Comparison of ENCODE assay signal across 13 mouse cellular contexts in the genomic region with DNA sequence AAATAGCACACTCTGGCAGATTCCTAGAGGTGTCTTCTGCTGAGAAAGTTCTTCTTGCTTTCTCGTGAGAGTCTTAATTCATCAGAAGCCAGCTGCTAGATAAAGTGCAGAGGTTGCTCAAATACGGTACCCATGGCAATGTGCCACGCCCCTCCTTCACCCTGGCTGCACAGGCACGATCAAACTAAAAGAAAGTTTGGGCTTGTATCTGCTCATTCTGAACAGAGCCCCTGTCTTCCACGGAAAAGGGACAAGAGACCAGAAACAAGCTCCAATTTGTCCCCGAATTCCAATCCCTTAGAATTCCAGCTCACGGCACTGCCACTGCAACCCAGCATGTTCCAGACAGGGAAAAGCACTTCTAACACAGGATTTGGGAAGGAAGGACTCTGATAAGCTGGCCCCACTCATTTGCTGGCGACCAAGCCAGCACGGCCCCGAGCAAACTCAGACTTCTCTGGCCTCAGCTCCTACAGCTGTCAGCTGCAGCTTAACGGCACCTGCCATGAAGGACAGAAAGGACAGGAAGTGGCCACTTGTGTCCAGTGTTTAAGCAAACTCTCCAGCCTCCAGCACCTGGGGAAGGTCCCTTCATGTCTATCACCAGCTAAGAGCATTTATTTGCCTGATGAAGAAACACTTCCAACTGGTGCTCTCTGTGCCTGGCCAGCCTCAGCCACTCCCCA. TPM values are rescaled to one million over a fixed set of nuclear protein-coding genes. Genes with fewer than 3 reads are reported as not detected.
DNase-seq lines count a peak whose midpoint lies in the region; ATAC-seq lines count a peak whose summit lies in the region.
"Had no signal": no experiment of that assay in that cellular context is flagged by ENCODE, and none has a peak within 500 bp of the region (broad histone marks: within the 10 kb centered on the region; RNA-seq: fewer than 3 reads in every experiment).

No protein-coding gene starts in this region.

- H3K27me3 ChIP-seq in stomach, embryonic 15.5 days (replicated peaks): peaks cover 6% of the 10 kb centered on the region; the same call in 1 of the 2 replicates
- H3K27me3 ChIP-seq in liver, embryonic 12.5 days (replicated peaks): peaks cover 26% of the 10 kb centered on the region

- intact Hi-C loops in heart, postnatal 25 days (cut with DNase I): no loop called here
- intact Hi-C loops in heart, postnatal 14 days (cut with DNase I): no loop called here

- peak overlapping the region; percentile 57 for H3K27ac ChIP-seq in stomach, embryonic 15.5 days
- no peak overlapping the region for H3K27ac ChIP-seq in liver, embryonic 12.5 days
- H3K27ac ChIP-seq: forebrain, embryonic 12.5 days had no signal

- WGBS in stomach, embryonic 15.5 days: 42% methylated on average over 11 of the region's 11 CpGs
- 57% methylated on average over 11 of the region's 11 CpGs for WGBS in liver, embryonic 12.5 days (ENCODE audit: insufficient replicate concordance)

- no peaks in the 10 kb centered on the region for H3K36me3 ChIP-seq in stomach, embryonic 15.5 days
- no peaks in the 10 kb centered on the region for H3K36me3 ChIP-seq in liver, embryonic 12.5 days
- H3K36me3 ChIP-seq: forebrain, embryonic 12.5 days had no signal

- no peak overlapping the region for H3K9ac ChIP-seq in stomach, embryonic 15.5 days
- H3K9ac ChIP-seq in liver, embryonic 12.5 days: no peak overlapping the region
- H3K9ac ChIP-seq: forebrain, embryonic 12.5 days had no signal

- H3K4me2 ChIP-seq in stomach, embryonic 15.5 days: peak overlapping the region; percentile 25
- H3K4me2 ChIP-seq in liver, embryonic 12.5 days: no peak overlapping the region
- H3K4me2 ChIP-seq: forebrain, embryonic 12.5 days; liver, embryonic 11.5 days had no signal

- no peak for ATAC-seq in stomach, embryonic 15.5 days (ENCODE audit: insufficient read depth, low FRiP score, low read depth)
- ATAC-seq in liver, embryonic 12.5 days: no peak

- peak; percentile 62 to 63 for DNase-seq in heart, adult 18-20 months
- DNase-seq in heart, postnatal 25 days (ENCODE audit: low spot score): no peak
- DNase-seq in heart, postnatal 14 days: peak; percentile 41 to 64
- peak; percentile 53 for DNase-seq in kidney, postnatal 14 days
- no peak for DNase-seq in right cerebral cortex, postnatal 10 days (ENCODE audit: low spot score in 2 of 2)
- DNase-seq in cerebellum, adult 11 months: no peak
- DNase-seq: right cerebral cortex, adult 18-20 months had no signal

- H3K9me3 ChIP-seq in stomach, embryonic 15.5 days: no peaks in the 10 kb centered on the region
- H3K9me3 ChIP-seq in liver, embryonic 12.5 days (replicated peaks): no peaks in the 10 kb centered on the region
- H3K9me3 ChIP-seq: forebrain, embryonic 12.5 days had no signal

- peaks cover 9% of the 10 kb centered on the region for H3K4me1 ChIP-seq in stomach, embryonic 15.5 days
- no peaks in the 10 kb centered on the region for H3K4me1 ChIP-seq in liver, embryonic 12.5 days

- H3K4me3 ChIP-seq in stomach, embryonic 15.5 days (replicated peaks): no peak overlapping the region
- no peak overlapping the region for H3K4me3 ChIP-seq in liver, embryonic 12.5 days
- H3K4me3 ChIP-seq: forebrain, embryonic 12.5 days had no signal

RNA-seq across cellular contexts. Expression of a gene that starts 4.9 kb away (rescaled TPM):
- total RNA-seq in heart, adult 18-20 months (2021): 10 to 100 TPM in 1 of 2 experiments, 1 to 10 TPM in 1; 5.8 to 10.2 TPM
- 10 to 100 TPM in 1 of 2 experiments, 1 to 10 TPM in 1; 3.2 to 10.6 TPM for total RNA-seq in heart, postnatal 25 days (2021)
- total RNA-seq in heart, postnatal 14 days (2021): 1 to 10 TPM; 5.0 to 7.0 TPM
- 8.4 and 13.7 TPM in 2 replicates for polyA plus RNA-seq in stomach, embryonic 15.5 days (2015; fragmentation: Nextera tagmentation; extraction: Ambion mirVana)
- polyA plus RNA-seq in liver, embryonic 12.5 days (2016; fragmentation: Nextera tagmentation; extraction: Ambion mirVana): not detected in 2 replicates
- total RNA-seq: layer of hippocampus, postnatal 10 days had no signal
- polyA plus RNA-seq: forebrain, embryonic 12.5 days; hindbrain, embryonic 11.5 days had no signal

RNA-seq across cellular contexts. Expression of a gene that starts 52.5 kb away (rescaled TPM):
- total RNA-seq in heart, adult 18-20 months (2021): not detected
- not detected for total RNA-seq in heart, postnatal 25 days (2021)
- not detected for total RNA-seq in heart, postnatal 14 days (2021)
- not detected in 2 replicates for polyA plus RNA-seq in stomach, embryonic 15.5 days (2015; fragmentation: Nextera tagmentation; extraction: Ambion mirVana)
- not detected in 2 replicates for polyA plus RNA-seq in liver, embryonic 12.5 days (2016; fragmentation: Nextera tagmentation; extraction: Ambion mirVana)
- total RNA-seq: layer of hippocampus, postnatal 10 days had no signal
- polyA plus RNA-seq: forebrain, embryonic 12.5 days; hindbrain, embryonic 11.5 days; liver, embryonic 11.5 days had no signal

Comparison
In these comparisons a context has a peak if more than half of its experiments do, and no peak if none do; other contexts are left out.
1. DNase-seq: peak in heart, adult 18-20 months (2 of 2), heart, postnatal 14 days (2 of 2) and kidney, postnatal 14 days (single experiment); none in heart, postnatal 25 days (single experiment), right cerebral cortex, postnatal 10 days (0 of 2) and cerebellum, adult 11 months (single experiment).